Mouse (Mus musculus) forebrain, embryonic 16.5 days (tissue): ENCODE data around the gene Olfr109. TPM values are rescaled to one million over a fixed set of nuclear protein-coding genes. Genes with fewer than 3 reads are reported as not detected.

Experiments used
- ATAC-seq: fragments of 200-750 bp; cut with Nextera tagmentation; 2 replicates; pipeline ENCODE4 v1.8.0; 2017; ENCODE audit warnings: mild to moderate bottlenecking, moderate library complexity
- H3K27ac ChIP-seq: fragments of 300-500 bp; sonication (generic); 2 replicates; pipeline ENCODE4 v1.5.1; 2014; ENCODE audit warnings: low read length, control low read depth
- H3K27me3 ChIP-seq: fragments of 300-500 bp; sonication (generic); replicated peaks from 2 replicates; pipeline ENCODE4 v1.6.1; 2014; ENCODE audit warnings: low read length; ENCODE audit not compliant: control insufficient read depth, insufficient read depth
- H3K36me3 ChIP-seq: fragments of 300-500 bp; sonication (generic); 2 replicates; pipeline ENCODE4 v1.6.1; 2014; ENCODE audit not compliant: control insufficient read depth, insufficient read depth
- H3K4me1 ChIP-seq: fragments of 300-500 bp; sonication (generic); replicated peaks from 2 replicates; pipeline ENCODE4 v1.6.1; 2014; ENCODE audit warnings: low read length; ENCODE audit not compliant: control insufficient read depth, insufficient read depth
- H3K4me2 ChIP-seq: fragments of 300-500 bp; sonication (generic); 2 replicates; pipeline ENCODE4 v1.6.1; 2014; ENCODE audit warnings: mild to moderate bottlenecking, low read length, control low read depth
- H3K4me3 ChIP-seq: fragments of 300-500 bp; sonication (generic); replicated peaks from 2 replicates; pipeline ENCODE4 v1.5.1; 2014; ENCODE audit warnings: mild to moderate bottlenecking, low read length, control low read depth
- H3K9ac ChIP-seq: fragments of 300-500 bp; sonication (generic); replicated peaks from 2 replicates; pipeline ENCODE4 v1.6.1; 2014; ENCODE audit warnings: low read depth, low read length, control low read depth
- H3K9me3 ChIP-seq: fragments of 300-500 bp; sonication (generic); 2 replicates; pipeline ENCODE4 v1.6.1; 2016; ENCODE audit warnings: low read length; ENCODE audit not compliant: control insufficient read depth
- WGBS: fragments of 180-500 bp; shearing (Covaris S2); extraction: QIAGEN DNeasy Blood & Tissue Kit; methylation state at CpG from one replicate; pipeline ENCODE4 v1.1.7; 2014; 5-methylcytosine and 5-hydroxymethylcytosine counted together
- polyA plus RNA-seq: library from polyadenylated mRNA; unstranded; fragments of >200 nt; fragmentation: Nextera tagmentation; extraction: Ambion mirVana; gene quantifications from 2 replicates; pipeline ENCODE4 v1.2.1, GENCODE M21; 2015

Gene Olfr109
- polyA plus RNA-seq: not detected in 2 replicates

DNA sequence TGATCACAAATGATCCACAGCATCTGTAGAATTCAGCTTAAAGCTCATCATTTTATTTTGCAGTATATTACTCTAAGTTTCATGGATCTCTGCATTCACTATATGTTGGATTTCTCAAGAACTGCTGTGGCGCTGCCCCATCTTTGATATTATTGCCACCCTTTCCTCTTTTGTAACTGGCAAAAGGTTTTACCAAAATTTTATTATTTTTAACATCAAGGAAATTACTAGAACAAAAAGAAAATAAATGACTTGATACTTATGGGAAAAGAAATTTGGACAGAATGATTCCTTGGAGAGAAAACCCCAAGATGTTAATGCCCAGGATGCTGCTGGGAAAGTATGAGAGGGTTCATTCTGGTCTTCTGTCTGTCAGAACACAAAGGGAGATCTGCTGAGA is at the start of gene Olfr109:
Gene Olfr109 (plus strand): TSS at position 301 of the 400 bp plus-strand sequence.
- H3K9me3 ChIP-seq: no peaks in the 10 kb centered on the region

DNA sequence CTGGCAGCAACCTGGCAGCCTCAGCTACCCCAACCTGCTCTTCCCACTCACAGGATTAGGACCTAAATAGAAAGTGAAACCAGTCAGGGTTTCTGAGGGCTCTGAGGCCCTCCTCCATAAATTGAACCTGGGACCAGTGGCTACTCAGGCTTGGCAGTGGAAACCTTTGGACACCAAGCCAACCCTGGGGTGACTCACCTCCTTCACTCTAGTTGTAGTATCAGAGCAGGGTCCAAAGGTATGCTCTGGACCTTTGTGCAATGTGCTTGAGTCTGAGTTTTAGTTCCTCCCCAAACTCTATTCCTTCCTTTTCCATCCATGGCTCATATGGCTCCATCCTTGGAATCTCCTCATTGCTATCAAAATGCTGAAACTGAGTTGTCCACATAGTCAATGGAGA is 45.3 kb upstream of the Olfr109 start:
- no peak overlapping the region for H3K4me3 ChIP-seq
- ATAC-seq: no peak
- no peaks in the 10 kb centered on the region for H3K4me1 ChIP-seq
- no peaks in the 10 kb centered on the region for H3K27me3 ChIP-seq
- H3K27ac ChIP-seq: no peak overlapping the region
- no peak overlapping the region for H3K4me2 ChIP-seq
- no peaks in the 10 kb centered on the region for H3K36me3 ChIP-seq
- no peak overlapping the region for H3K9ac ChIP-seq
- no peaks in the 10 kb centered on the region for H3K9me3 ChIP-seq

More for the DNA sequence above, at the start of gene Olfr109:
- Histone ChIP-seq H3K27ac (no peak within 1 kb of the TSS), H3K27me3 (no peaks in the 10 kb centered on the region), H3K9ac (no peak within 1 kb of the TSS), H3K4me1 (no peaks in the 10 kb centered on the region), H3K36me3 (no peaks in the 10 kb centered on the region), H3K4me3 (no peak within 1 kb of the TSS), H3K4me2 (no peak within 1 kb of the TSS)
- ATAC-seq: no peak
- WGBS: 95% methylated on average over 1 of the region's 1 CpGs

DNA sequence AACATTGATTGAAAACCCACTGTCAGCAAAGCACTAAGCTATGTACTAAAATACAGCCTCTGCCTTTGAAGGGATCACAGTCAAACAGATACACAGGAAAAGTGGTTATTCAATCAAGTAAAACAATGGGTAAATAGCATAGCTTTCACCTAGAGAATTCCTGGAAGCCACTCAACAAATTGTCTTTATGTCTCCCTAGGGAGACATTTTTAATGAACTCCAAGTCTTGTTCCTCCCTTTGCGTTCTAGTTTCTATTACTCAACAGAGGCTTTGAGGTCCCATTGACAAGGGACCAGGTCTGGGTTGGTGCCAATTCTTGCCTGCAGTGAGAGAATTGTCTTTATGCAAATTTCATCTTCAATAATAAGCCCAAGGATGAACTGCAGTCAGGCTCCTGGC is 13.5 kb upstream of the Olfr109 start, which contains the start of gene Olfr108:
Gene Olfr108 (plus strand): TSS at position 301 of the 400 bp plus-strand sequence.
- Histone ChIP-seq H3K9me3 (no peaks in the 10 kb centered on the region), H3K9ac (no peak within 1 kb of the TSS), H3K27ac (no peak within 1 kb of the TSS), H3K27me3 (no peaks in the 10 kb centered on the region), H3K4me3 (no peak within 1 kb of the TSS), H3K36me3 (no peaks in the 10 kb centered on the region), H3K4me1 (no peaks in the 10 kb centered on the region), H3K4me2 (no peak within 1 kb of the TSS)
- ATAC-seq: no peak
- WGBS: 52% methylated on average over 1 of the region's 1 CpGs

GRCm38 (mm10) chr17:37483452-37483851 is 24.7 kb downstream of the Olfr109 start, which contains the start of gene H2-M2:
Gene H2-M2 (minus strand): TSS chr17:37483552.
- ATAC-seq: no peak
- Histone ChIP-seq H3K9me3 (no peaks in the 10 kb centered on the region), H3K27ac (no peak within 1 kb of the TSS)

DNA sequence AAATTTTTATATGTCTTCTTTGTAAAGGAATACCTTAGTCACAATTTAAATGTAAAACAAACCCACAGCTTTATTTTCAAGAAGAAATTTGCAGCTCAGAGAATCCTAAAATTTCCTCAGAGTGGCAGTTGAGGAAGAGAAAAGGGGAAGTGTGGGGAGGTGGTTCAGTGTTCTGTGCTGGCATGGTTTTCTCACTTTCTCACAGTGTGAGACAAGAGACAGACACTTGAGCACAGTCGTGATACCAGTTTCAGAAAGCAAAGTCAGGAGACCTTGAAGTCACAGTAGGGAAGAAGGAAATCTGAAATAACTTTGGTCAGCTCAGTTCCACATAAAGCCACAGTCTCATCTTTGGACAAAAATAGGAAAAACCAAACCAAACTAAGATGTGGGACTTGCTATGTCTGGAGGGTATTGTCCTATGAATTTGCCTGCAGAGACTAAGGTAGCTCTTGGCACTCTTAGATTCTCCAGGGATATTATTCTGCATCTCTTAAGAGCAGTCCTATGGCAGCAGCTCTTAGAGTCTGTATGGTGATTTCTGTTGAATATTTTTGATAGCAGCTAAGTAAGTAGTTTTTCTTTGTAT is 33.3 kb downstream of the Olfr109 start, which contains the start of gene Olfr110:
Gene Olfr110 (plus strand): TSS at position 539 of the 589 bp plus-strand sequence.
- Histone ChIP-seq H3K4me2 (no peak within 1 kb of the TSS), H3K27me3 (no peaks in the 10 kb centered on the region), H3K4me3 (no peak within 1 kb of the TSS), H3K9me3 (no peaks in the 10 kb centered on the region), H3K36me3 (no peaks in the 10 kb centered on the region), H3K27ac (no peak within 1 kb of the TSS), H3K9ac (no peak within 1 kb of the TSS), H3K4me1 (no peaks in the 10 kb centered on the region)
- no peak for ATAC-seq
- 72% methylated on average over 1 of the region's 1 CpGs for WGBS

More at GRCm38 (mm10) chr17:37483452-37483851, 24.7 kb downstream of the Olfr109 start, which contains the start of gene H2-M2:
- Histone ChIP-seq H3K4me3 (no peak within 1 kb of the TSS), H3K36me3 (no peaks in the 10 kb centered on the region), H3K27me3 (no peaks in the 10 kb centered on the region), H3K9ac (no peak within 1 kb of the TSS), H3K4me2 (no peak within 1 kb of the TSS), H3K4me1 (no peaks in the 10 kb centered on the region)
- 81% methylated on average over 2 of the region's 2 CpGs for WGBS

- Histone ChIP-seq H3K9me3 (no peaks in the 10 kb centered on the region), H3K4me2 (no peak within 1 kb of the TSS), H3K27me3 (no peaks in the 10 kb centered on the region), H3K4me1 (no peaks in the 10 kb centered on the region), H3K9ac (no peak within 1 kb of the TSS), H3K36me3 (no peaks in the 10 kb centered on the region), H3K27ac (no peak within 1 kb of the TSS), H3K4me3 (no peak within 1 kb of the TSS)
- 88% methylated on average over 4 of the region's 4 CpGs for WGBS
- no peak for ATAC-seq
Observed at GRCm38 (mm10) chr17:37507730-37508129, 49.0 kb downstream of the Olfr109 start, which contains the start of gene Olfr111. Gene Olfr111 (plus strand): TSS chr17:37508030.

Other genes starting within 250 kb of the Olfr109 start
- gene Olfr95, start 245.8 kb upstream of the Olfr109 start, polyA plus RNA-seq: not detected in 2 replicates
- not detected in 2 replicates for gene Olfr96, start 238.8 kb upstream of the Olfr109 start, polyA plus RNA-seq
- gene Olfr97, start 221.6 kb upstream of the Olfr109 start, polyA plus RNA-seq: not detected in 2 replicates
- gene Olfr98, start 195.2 kb upstream of the Olfr109 start, polyA plus RNA-seq: not detected in 2 replicates
- gene H2-M3, start 188.7 kb upstream of the Olfr109 start, polyA plus RNA-seq: 0.67 and 0.81 TPM in 2 replicates
- gene Olfr99, start 175.5 kb upstream of the Olfr109 start, polyA plus RNA-seq: not detected in 2 replicates
- gene Olfr101, start 154.6 kb upstream of the Olfr109 start, polyA plus RNA-seq: not detected in 2 replicates
- gene Olfr102, start 141.9 kb upstream of the Olfr109 start, polyA plus RNA-seq: not detected in 2 replicates
- not detected in 2 replicates for gene Olfr103, start 119.2 kb upstream of the Olfr109 start, polyA plus RNA-seq
- gene Olfr104-ps, start 99.3 kb upstream of the Olfr109 start, polyA plus RNA-seq: not detected in 2 replicates
- not detected in 2 replicates for gene Olfr105-ps, start 79.9 kb upstream of the Olfr109 start, polyA plus RNA-seq
- not detected in 2 replicates for gene Olfr106-ps, start 68.5 kb upstream of the Olfr109 start, polyA plus RNA-seq
- gene Olfr107, start 59.7 kb upstream of the Olfr109 start, polyA plus RNA-seq: not detected in 2 replicates
- not detected in 2 replicates for gene Olfr108, start 13.4 kb upstream of the Olfr109 start, polyA plus RNA-seq
- not detected in 2 replicates for gene H2-M2, start 24.6 kb downstream of the Olfr109 start, polyA plus RNA-seq
- not detected in 2 replicates for gene Olfr110, start 33.6 kb downstream of the Olfr109 start, polyA plus RNA-seq
- gene Olfr111, start 49.1 kb downstream of the Olfr109 start, polyA plus RNA-seq: not detected in 2 replicates
- not detected in 2 replicates for gene Olfr112, start 110.5 kb downstream of the Olfr109 start, polyA plus RNA-seq
- not detected in 2 replicates for gene Olfr113, start 118.7 kb downstream of the Olfr109 start, polyA plus RNA-seq
- gene Olfr114, start 133.8 kb downstream of the Olfr109 start, polyA plus RNA-seq: not detected in 2 replicates
- not detected in 2 replicates for gene Olfr115, start 168.2 kb downstream of the Olfr109 start, polyA plus RNA-seq
- not detected in 2 replicates for gene Olfr116, start 168.3 kb downstream of the Olfr109 start, polyA plus RNA-seq
- gene Olfr117, start 204.9 kb downstream of the Olfr109 start, polyA plus RNA-seq: not detected in 2 replicates
- not detected in 2 replicates for gene Olfr118, start 208.1 kb downstream of the Olfr109 start, polyA plus RNA-seq
- not detected in 2 replicates for gene Olfr119, start 237.6 kb downstream of the Olfr109 start, polyA plus RNA-seq